Mouse (Mus musculus) thymus, adult 2 months (tissue): ENCODE measurements around the gene 4933403O08Rik.

ENCODE experiments used
- CTCF ChIP-seq: fragments of 200-500 bp; IDR thresholded peaks from 2 replicates; pipeline ENCODE4 v1.5.1; 2012; ENCODE audit warnings: mild to moderate bottlenecking, control low read depth, low read length, moderate library complexity, borderline replicate concordance; ENCODE audit not compliant: control insufficient read depth, poor library complexity, insufficient read depth; ENCODE audit errors: extremely low read depth
- POLR2A ChIP-seq: fragments of 200-500 bp; IDR thresholded peaks from 2 replicates; pipeline ENCODE4 v1.6.1; 2012; ENCODE audit warnings: mild to moderate bottlenecking, low read length, control low read depth, moderate library complexity; ENCODE audit not compliant: control insufficient read depth, poor library complexity, insufficient read depth; ENCODE audit errors: extremely low read depth

DNA sequence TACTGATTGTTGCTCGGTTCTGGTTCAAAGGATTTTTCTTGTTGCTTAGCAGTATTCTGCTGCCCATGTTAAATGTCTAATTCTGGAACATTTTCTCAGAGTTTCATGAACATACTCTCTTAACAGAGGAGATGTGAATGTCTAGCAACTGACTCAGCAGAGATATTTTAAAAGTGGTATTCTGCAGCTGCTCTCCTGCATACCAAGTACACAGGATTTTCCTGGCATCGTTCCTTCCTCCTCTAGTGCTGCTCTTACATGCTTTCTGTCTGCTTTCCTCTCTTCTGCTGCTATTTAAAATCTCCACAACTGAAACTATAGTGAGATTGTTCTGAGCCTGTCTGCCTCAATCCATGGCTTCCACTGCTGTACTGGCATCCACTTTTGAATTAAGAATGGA lies 16.7 kb downstream of the 4933403O08Rik start:
- no peak for TF ChIP-seq CTCF
- TF ChIP-seq POLR2A, result no peak
